Mouse (Mus musculus) bone marrow, adult 2 months (tissue): ENCODE measurements around the gene Jarid2. TPM values are rescaled to one million over a fixed set of nuclear protein-coding genes. Genes with fewer than 3 reads are reported as not detected.

Experiments
- H3K27ac ChIP-seq: fragments of 200-500 bp; 2 replicates; pipeline ENCODE4 v1.5.1; 2012; ENCODE audit warnings: low read depth, mild to moderate bottlenecking, control low read depth, inconsistent platforms, low read length; ENCODE audit not compliant: control insufficient read depth, poor library complexity, insufficient read depth
- H3K4me1 ChIP-seq: fragments of 200-500 bp; 2 replicates; pipeline ENCODE4 v1.6.1; 2011; ENCODE audit warnings: low read length; ENCODE audit not compliant: control insufficient read depth, insufficient read depth
- H3K4me3 ChIP-seq: fragments of 200-500 bp; replicated peaks from 2 replicates; pipeline ENCODE3; 2011; ENCODE audit warnings: mild to moderate bottlenecking, low read depth, low read length, control low read depth; ENCODE audit not compliant: control insufficient read depth
- CTCF ChIP-seq: fragments of 200-500 bp; IDR thresholded peaks from 2 replicates; pipeline ENCODE4 v1.5.1; 2011; ENCODE audit warnings: low read length, control low read depth; ENCODE audit not compliant: control insufficient read depth, insufficient read depth
- POLR2A ChIP-seq: fragments of 200-500 bp; IDR thresholded peaks from 2 replicates; pipeline ENCODE4 v1.6.1; 2011; ENCODE audit warnings: low read depth, mild to moderate bottlenecking, control low read depth, low read length, borderline replicate concordance; ENCODE audit not compliant: control insufficient read depth
- WGBS: fragments of 180-500 bp; shearing (Covaris S2); methylation state at CpG from one replicate; pipeline ENCODE4 v1.1.7; 2018; 5-methylcytosine and 5-hydroxymethylcytosine counted together
- polyA plus RNA-seq: library from polyadenylated mRNA; stranded (reverse); fragments of >200 nt; gene quantifications from 2 replicates; pipeline ENCODE4 v1.2.4, GENCODE M21; 2011; ENCODE audit warnings: low replicate concordance; ENCODE audit not compliant: missing spikeins, insufficient read depth, insufficient read length

Gene Jarid2
- polyA plus RNA-seq, 1 experiment, result 36.0 TPM

- H3K4me1 ChIP-seq, result peaks cover 1% of the 10 kb centered on the region; the same call in 1 of the 2 replicates
- no peak overlapping the region for H3K4me3 ChIP-seq
- H3K27ac ChIP-seq, result no peak overlapping the region
- WGBS, result 84% methylated on average over 5 of the region's 5 CpGs
- no peak for TF ChIP-seq POLR2A
- TF ChIP-seq CTCF, result no peak
These were observed 83.1 kb downstream of the Jarid2 start for GRCm38 (mm10) chr13:44812381-44812780.

GRCm38 (mm10) chr13:44819400-44819799 is 90.1 kb downstream of the Jarid2 start:
- H3K27ac ChIP-seq, result no peak overlapping the region
- TF ChIP-seq POLR2A (no peak), CTCF (no peak)
- H3K4me3 ChIP-seq, result no peak overlapping the region
- WGBS, result under 1% methylated on average over 4 of the region's 4 CpGs
- peaks cover 1% of the 10 kb centered on the region; the same call in 1 of the 2 replicates for H3K4me1 ChIP-seq

- no peak overlapping the region for H3K27ac ChIP-seq
- H3K4me3 ChIP-seq, result no peak overlapping the region
- no peaks in the 10 kb centered on the region; the same call in 1 of the 2 replicates for H3K4me1 ChIP-seq
- TF ChIP-seq CTCF (no peak), POLR2A (no peak)
These were observed 93.3 kb downstream of the Jarid2 start for GRCm38 (mm10) chr13:44822578-44822977.

GRCm38 (mm10) chr13:44828903-44829302 is 99.6 kb downstream of the Jarid2 start:
- no peak overlapping the region for H3K27ac ChIP-seq
- H3K4me3 ChIP-seq, result no peak overlapping the region
- TF ChIP-seq CTCF (no peak), POLR2A (no peak)
- 46% methylated on average over 5 of the region's 5 CpGs for WGBS
- H3K4me1 ChIP-seq, result no peaks in the 10 kb centered on the region

- no peak overlapping the region for H3K4me3 ChIP-seq
- H3K4me1 ChIP-seq, result no peaks in the 10 kb centered on the region
- no peak for TF ChIP-seq CTCF
- no peak for TF ChIP-seq POLR2A
- WGBS, result 41% methylated on average over 2 of the region's 2 CpGs
- H3K27ac ChIP-seq, result no peak overlapping the region
These were observed 102.8 kb downstream of the Jarid2 start for GRCm38 (mm10) chr13:44832104-44832503.

- TF ChIP-seq POLR2A (no peak), CTCF (no peak)
- Histone ChIP-seq H3K4me3 (no peak overlapping the region), H3K4me1 (no peaks in the 10 kb centered on the region), H3K27ac (no peak overlapping the region)
- 87% methylated on average over 4 of the region's 4 CpGs for WGBS
These were observed 103.6 kb downstream of the Jarid2 start for GRCm38 (mm10) chr13:44832866-44833265.

- TF ChIP-seq POLR2A (no peak), CTCF (no peak)
- no peak overlapping the region for H3K4me3 ChIP-seq
- 37% methylated on average over 3 of the region's 3 CpGs for WGBS
- no peak overlapping the region for H3K27ac ChIP-seq
- no peaks in the 10 kb centered on the region for H3K4me1 ChIP-seq
These were observed 104.1 kb downstream of the Jarid2 start for GRCm38 (mm10) chr13:44833353-44833752.

GRCm38 (mm10) chr13:44837445-44837844 is 108.2 kb downstream of the Jarid2 start:
- Histone ChIP-seq H3K4me1 (no peaks in the 10 kb centered on the region), H3K27ac (no peak overlapping the region), H3K4me3 (no peak overlapping the region)
- TF ChIP-seq POLR2A, result no peak
- 88% methylated on average over 6 of the region's 6 CpGs for WGBS
